In genomic region chr3:96239949-96240798, GRCm38 (mm10) we compare ENCODE assay signal across 8 mouse cellular contexts. TPM values are rescaled to one million over a fixed set of nuclear protein-coding genes. Genes with fewer than 3 reads are reported as not detected.
DNase-seq lines count a peak whose midpoint lies in the region; ATAC-seq and TF ChIP-seq lines count a peak whose summit lies in the region.
"Not testable (repeated sequence)": the region's sequence is repeated elsewhere in the genome, so short reads cannot be mapped to it uniquely, and the experiment has no call there.

Gene Hist2h2aa2 (minus strand): TSS chr3:96240276.

- DNase-seq in CD8-positive naive resting alpha-beta T cell, adult 2 months (ENCODE audit: low read depth in 2 of 2, low spot score in 2 of 2) = peak; percentile 81 to 82
- DNase-seq in cerebellum, adult 11 months = peak; percentile 95
- DNase-seq in heart, postnatal 14 days = peak; percentile 92 to 95
- DNase-seq in layer of hippocampus, adult 11-12 months (ENCODE audit: low spot score) = peak; percentile 97
- peak; percentile 81 for DNase-seq in liver, postnatal 0 days
- peak; percentile 89 for DNase-seq in testis, postnatal 10 days (ENCODE audit: low spot score)

- H3K27ac ChIP-seq in forebrain, embryonic 15.5 days (replicated peaks) = peak within 1 kb of the TSS; percentile 89
- H3K27ac ChIP-seq in liver, postnatal 0 days (ENCODE audit: low read depth) = peak within 1 kb of the TSS; percentile 92
- H3K27ac ChIP-seq in neural tube, embryonic 15.5 days (replicated peaks) = peak within 1 kb of the TSS; percentile 82

- peak within 1 kb of the TSS; percentile 44 for H3K9ac ChIP-seq in forebrain, embryonic 15.5 days (replicated peaks)
- H3K9ac ChIP-seq in liver, postnatal 0 days (replicated peaks) = peak within 1 kb of the TSS; percentile 66
- H3K9ac ChIP-seq in neural tube, embryonic 15.5 days (replicated peaks) = 0 out of 2 replicates have a peak within 1 kb of the TSS, but pooled peaks have one; percentile 24

- H3K4me2 ChIP-seq in forebrain, embryonic 15.5 days (replicated peaks) = peak within 1 kb of the TSS; percentile 49
- H3K4me2 ChIP-seq in liver, postnatal 0 days (ENCODE audit: low read depth, low read length) = peak within 1 kb of the TSS; percentile 64
- H3K4me2 ChIP-seq in neural tube, embryonic 15.5 days = peak within 1 kb of the TSS; percentile 58

- WGBS in forebrain, embryonic 15.5 days = 2% methylated on average over 47 of the region's 85 CpGs
- WGBS in liver, postnatal 0 days (ENCODE audit: insufficient replicate concordance) = 10% methylated on average over 9 of the region's 85 CpGs
- WGBS in neural tube, embryonic 15.5 days = 3% methylated on average over 35 of the region's 85 CpGs

- ATAC-seq in forebrain, embryonic 15.5 days (replicated peaks) = peak; percentile 87
- ATAC-seq in liver, postnatal 0 days = peak; percentile 71
- ATAC-seq in neural tube, embryonic 15.5 days (ENCODE audit: low FRiP score) = peak; percentile 91

- not testable (repeated sequence) for H3K36me3 ChIP-seq in forebrain, embryonic 15.5 days; liver, postnatal 0 days (replicated peaks; ENCODE audit: insufficient read depth, low read length); neural tube, embryonic 15.5 days

- not testable (repeated sequence) for H3K27me3 ChIP-seq in forebrain, embryonic 15.5 days; liver, postnatal 0 days (ENCODE audit: insufficient read depth, low read length); neural tube, embryonic 15.5 days (replicated peaks)

- intact Hi-C loops in heart, postnatal 14 days (cut with DNase I) = not testable (repeated sequence)

- peaks cover 34% of the 10 kb centered on the region for H3K4me1 ChIP-seq in forebrain, embryonic 15.5 days
- H3K4me1 ChIP-seq in liver, postnatal 0 days (ENCODE audit: insufficient read depth) = peaks cover 37% of the 10 kb centered on the region
- peaks cover 25% of the 10 kb centered on the region for H3K4me1 ChIP-seq in neural tube, embryonic 15.5 days

- peak; percentile 27; the same call in 1 of the 2 replicates for TF ChIP-seq EP300 in liver, postnatal 0 days (IDR thresholded peaks at IDR 0.05; ENCODE audit: low read depth)

- peak within 1 kb of the TSS; percentile 38 for H3K4me3 ChIP-seq in forebrain, embryonic 15.5 days
- peak within 1 kb of the TSS; percentile 34 for H3K4me3 ChIP-seq in liver, postnatal 0 days (ENCODE audit: low read depth, low read length)
- peak within 1 kb of the TSS; percentile 35 for H3K4me3 ChIP-seq in neural tube, embryonic 15.5 days (replicated peaks)

- TF ChIP-seq CTCF in liver, postnatal 0 days (IDR thresholded peaks at IDR 0.05; ENCODE audit: low read depth) = not testable (repeated sequence)

- H3K9me3 ChIP-seq in forebrain, embryonic 15.5 days; liver, postnatal 0 days (ENCODE audit: low read length); neural tube, embryonic 15.5 days (replicated peaks): not testable (repeated sequence)

RNA-seq across cellular contexts. Expression of gene Hist2h2aa2, which starts in this region (rescaled TPM):
- 51.6 and 60.6 TPM in 2 replicates for polyA plus RNA-seq in forebrain, embryonic 15.5 days (2015; fragmentation: Nextera tagmentation; extraction: Ambion mirVana)
- total RNA-seq in heart, postnatal 14 days (2021) = 100 to 1,000 TPM; 357 to 468 TPM
- polyA plus RNA-seq in liver, postnatal 0 days (2015; fragmentation: Nextera tagmentation; extraction: Ambion mirVana) = 224 and 229 TPM in 2 replicates
- 32.3 and 35.5 TPM in 2 replicates for polyA plus RNA-seq in neural tube, embryonic 15.5 days (2015; fragmentation: Nextera tagmentation; extraction: Ambion mirVana)

Comparison
In these comparisons a context has a peak if more than half of its experiments do, and no peak if none do; other contexts are left out.
1. Peak in every context shown above with its lines: DNase-seq, ATAC-seq, H3K4me3 ChIP-seq and H3K27ac ChIP-seq.